Mouse (Mus musculus): Measurements from ENCODE around the gene Cfap46. TPM values are rescaled to one million over a fixed set of nuclear protein-coding genes. Genes with fewer than 3 reads are reported as not detected.
A peak's percentile ranks its signal among the peaks of the same experiment; 100 is the strongest.
"Not testable (repeated sequence)": the region's sequence is repeated elsewhere in the genome, so short reads cannot be mapped to it uniquely, and the experiment has no call there.

Gene Cfap46
- polyA plus RNA-seq, 1 experiment: 0.25 TPM

GRCm38 (mm10) chr7:139663318-139663717 lies 20.3 kb downstream of the Cfap46 start:
- Histone ChIP-seq H3K27ac (ENCODE audit: insufficient read depth, low read depth, low read length) (no peak overlapping the region), H3K27me3 (replicated peaks; ENCODE audit: control insufficient read depth, insufficient read depth, low read length) (no peaks in the 10 kb centered on the region), H3K4me1 (ENCODE audit: control insufficient read depth, insufficient read depth, low read length) (no peaks in the 10 kb centered on the region), H3K36me3 (ENCODE audit: control insufficient read depth, insufficient read depth, low read length) (no peaks in the 10 kb centered on the region), H3K4me3 (ENCODE audit: insufficient read depth, low read depth, low read length) (no peak overlapping the region)
- WGBS: 41% methylated on average over 3 of the region's 3 CpGs
- TF ChIP-seq POLR2A (IDR thresholded peaks at IDR 0.05; ENCODE audit: low read depth, low read length) (no peak), CTCF (conservative IDR thresholded peaks at IDR 0.05; ENCODE audit: insufficient read depth, insufficient read length, low read depth, low read length) (no peak)
- peak; percentile 42 for DNase-seq

GRCm38 (mm10) chr7:139659901-139660300 lies 23.7 kb downstream of the Cfap46 start:
- H3K27me3 ChIP-seq (replicated peaks; ENCODE audit: control insufficient read depth, insufficient read depth, low read length); DNase-seq; H3K36me3 ChIP-seq (ENCODE audit: control insufficient read depth, insufficient read depth, low read length); H3K4me1 ChIP-seq (ENCODE audit: control insufficient read depth, insufficient read depth, low read length); H3K27ac ChIP-seq (ENCODE audit: insufficient read depth, low read depth, low read length); H3K4me3 ChIP-seq (ENCODE audit: insufficient read depth, low read depth, low read length): not testable (repeated sequence)
- WGBS: 90% methylated on average over 28 of the region's 28 CpGs

GRCm38 (mm10) chr7:139649698-139650097 lies 33.9 kb downstream of the Cfap46 start:
- no peak for DNase-seq
- H3K27me3 ChIP-seq (replicated peaks; ENCODE audit: control insufficient read depth, insufficient read depth, low read length): no peaks in the 10 kb centered on the region
- H3K4me1 ChIP-seq (ENCODE audit: control insufficient read depth, insufficient read depth, low read length): no peaks in the 10 kb centered on the region
- TF ChIP-seq POLR2A (IDR thresholded peaks at IDR 0.05; ENCODE audit: low read depth, low read length) (no peak), CTCF (conservative IDR thresholded peaks at IDR 0.05; ENCODE audit: insufficient read depth, insufficient read length, low read depth, low read length) (no peak)
- no peak overlapping the region for H3K27ac ChIP-seq (ENCODE audit: insufficient read depth, low read depth, low read length)
- no peak overlapping the region for H3K4me3 ChIP-seq (ENCODE audit: insufficient read depth, low read depth, low read length)
- H3K36me3 ChIP-seq (ENCODE audit: control insufficient read depth, insufficient read depth, low read length): no peaks in the 10 kb centered on the region
- 80% methylated on average over 7 of the region's 7 CpGs for WGBS

GRCm38 (mm10) chr7:139648107-139648824 lies 35.4 kb downstream of the Cfap46 start:
- WGBS: 42% methylated on average over 10 of the region's 10 CpGs
- Histone ChIP-seq H3K27ac (ENCODE audit: insufficient read depth, low read depth, low read length) (no peak overlapping the region), H3K27me3 (replicated peaks; ENCODE audit: control insufficient read depth, insufficient read depth, low read length) (no peaks in the 10 kb centered on the region), H3K36me3 (ENCODE audit: control insufficient read depth, insufficient read depth, low read length) (no peaks in the 10 kb centered on the region), H3K4me3 (ENCODE audit: insufficient read depth, low read depth, low read length) (no peak overlapping the region), H3K4me1 (ENCODE audit: control insufficient read depth, insufficient read depth, low read length) (no peaks in the 10 kb centered on the region)
- peak; percentile 92 for DNase-seq
- TF ChIP-seq CTCF (conservative IDR thresholded peaks at IDR 0.05; ENCODE audit: insufficient read depth, insufficient read length, low read depth, low read length) (peak; percentile 87), POLR2A (IDR thresholded peaks at IDR 0.05; ENCODE audit: low read depth, low read length) (no peak)

GRCm38 (mm10) chr7:139633393-139633792 lies 50.2 kb downstream of the Cfap46 start:
- H3K27ac ChIP-seq (ENCODE audit: insufficient read depth, low read depth, low read length): no peak overlapping the region

GRCm38 (mm10) chr7:139625156-139625555 lies 58.5 kb downstream of the Cfap46 start:
- WGBS: 78% methylated on average over 9 of the region's 9 CpGs
- Histone ChIP-seq H3K4me3 (ENCODE audit: insufficient read depth, low read depth, low read length) (no peak overlapping the region), H3K4me1 (ENCODE audit: control insufficient read depth, insufficient read depth, low read length) (no peaks in the 10 kb centered on the region), H3K36me3 (ENCODE audit: control insufficient read depth, insufficient read depth, low read length) (no peaks in the 10 kb centered on the region), H3K27ac (ENCODE audit: insufficient read depth, low read depth, low read length) (no peak overlapping the region), H3K27me3 (replicated peaks; ENCODE audit: control insufficient read depth, insufficient read depth, low read length) (no peaks in the 10 kb centered on the region)
- TF ChIP-seq CTCF (conservative IDR thresholded peaks at IDR 0.05; ENCODE audit: insufficient read depth, insufficient read length, low read depth, low read length) (no peak), POLR2A (IDR thresholded peaks at IDR 0.05; ENCODE audit: low read depth, low read length) (no peak)
- no peak for DNase-seq

More at GRCm38 (mm10) chr7:139633393-139633792, 50.2 kb downstream of the Cfap46 start:
- no peak for DNase-seq
- Histone ChIP-seq H3K4me1 (ENCODE audit: control insufficient read depth, insufficient read depth, low read length) (no peaks in the 10 kb centered on the region), H3K4me3 (ENCODE audit: insufficient read depth, low read depth, low read length) (no peak overlapping the region), H3K36me3 (ENCODE audit: control insufficient read depth, insufficient read depth, low read length) (no peaks in the 10 kb centered on the region), H3K27me3 (replicated peaks; ENCODE audit: control insufficient read depth, insufficient read depth, low read length) (no peaks in the 10 kb centered on the region)
- WGBS: 39% methylated on average over 2 of the region's 2 CpGs
- TF ChIP-seq POLR2A (IDR thresholded peaks at IDR 0.05; ENCODE audit: low read depth, low read length): no peak

- no peaks in the 10 kb centered on the region for H3K36me3 ChIP-seq (ENCODE audit: control insufficient read depth, insufficient read depth, low read length)
- no peak overlapping the region for H3K4me3 ChIP-seq (ENCODE audit: insufficient read depth, low read depth, low read length)
- whole genome bisulfite sequencing: 86% methylated on average over 13 of the region's 13 CpGs
- TF ChIP-seq POLR2A (IDR thresholded peaks at IDR 0.05; ENCODE audit: low read depth, low read length): no peak
- TF ChIP-seq CTCF (conservative IDR thresholded peaks at IDR 0.05; ENCODE audit: insufficient read depth, insufficient read length, low read depth, low read length): no peak
- no peaks in the 10 kb centered on the region for H3K4me1 ChIP-seq (ENCODE audit: control insufficient read depth, insufficient read depth, low read length)
- no peak for DNase-seq
- H3K27me3 ChIP-seq (replicated peaks; ENCODE audit: control insufficient read depth, insufficient read depth, low read length): no peaks in the 10 kb centered on the region
- H3K27ac ChIP-seq (ENCODE audit: insufficient read depth, low read depth, low read length): no peak overlapping the region
These were observed 61.0 kb downstream of the Cfap46 start for GRCm38 (mm10) chr7:139622568-139622967.
